Mouse (Mus musculus) midbrain, embryonic 13.5 days (tissue): ENCODE data around the gene Piwil1. TPM values are rescaled to one million over a fixed set of nuclear protein-coding genes. Genes with fewer than 3 reads are reported as not detected.
A peak's percentile ranks its signal among the peaks of the same experiment; 100 is the strongest.

ENCODE experiments used
- ATAC-seq: fragments of 200-750 bp; cut with Nextera tagmentation; 2 replicates; pipeline ENCODE4 v1.8.0; 2017; ENCODE audit warnings: mild to moderate bottlenecking, moderate TSS enrichment, moderate library complexity
- H3K27ac ChIP-seq: fragments of 300-500 bp; sonication (generic); 2 replicates; pipeline ENCODE4 v1.5.1; 2015; ENCODE audit warnings: inconsistent platforms, mild to moderate bottlenecking, moderate library complexity
- H3K27me3 ChIP-seq: fragments of 300-500 bp; sonication (generic); 2 replicates; pipeline ENCODE4 v1.6.1; 2015; ENCODE audit warnings: mild to moderate bottlenecking, inconsistent platforms
- H3K36me3 ChIP-seq: fragments of 300-500 bp; sonication (generic); 2 replicates; pipeline ENCODE4 v1.6.1; 2015; ENCODE audit warnings: mild to moderate bottlenecking, inconsistent platforms
- H3K4me1 ChIP-seq: fragments of 300-500 bp; sonication (generic); replicated peaks from 2 replicates; pipeline ENCODE4 v1.6.1; 2015; ENCODE audit warnings: inconsistent platforms
- H3K4me2 ChIP-seq: fragments of 300-500 bp; sonication (generic); replicated peaks from 2 replicates; pipeline ENCODE4 v1.6.1; 2015; ENCODE audit warnings: moderate library complexity, mild to moderate bottlenecking, inconsistent platforms
- H3K4me3 ChIP-seq: fragments of 300-500 bp; sonication (generic); replicated peaks from 2 replicates; pipeline ENCODE4 v1.5.1; 2015; ENCODE audit warnings: mild to moderate bottlenecking, inconsistent platforms
- H3K9ac ChIP-seq: fragments of 300-500 bp; sonication (generic); replicated peaks from 2 replicates; pipeline ENCODE4 v1.6.1; 2015; ENCODE audit warnings: mild to moderate bottlenecking, inconsistent platforms
- H3K9me3 ChIP-seq: fragments of 300-500 bp; sonication (generic); 2 replicates; pipeline ENCODE4 v1.6.1; 2016; ENCODE audit warnings: mild to moderate bottlenecking, inconsistent platforms
- WGBS: fragments of 180-500 bp; shearing (Covaris S2); methylation state at CpG from one replicate; pipeline ENCODE4 v1.1.7; 2015; 5-methylcytosine and 5-hydroxymethylcytosine counted together
- polyA plus RNA-seq: library from polyadenylated mRNA; unstranded; fragments of >200 nt; fragmentation: Nextera tagmentation; extraction: Ambion mirVana; gene quantifications from 2 replicates; pipeline ENCODE4 v1.2.1, GENCODE M21; 2015

Gene Piwil1
- 0.14 and 0.27 TPM in 2 replicates for polyA plus RNA-seq

DNA sequence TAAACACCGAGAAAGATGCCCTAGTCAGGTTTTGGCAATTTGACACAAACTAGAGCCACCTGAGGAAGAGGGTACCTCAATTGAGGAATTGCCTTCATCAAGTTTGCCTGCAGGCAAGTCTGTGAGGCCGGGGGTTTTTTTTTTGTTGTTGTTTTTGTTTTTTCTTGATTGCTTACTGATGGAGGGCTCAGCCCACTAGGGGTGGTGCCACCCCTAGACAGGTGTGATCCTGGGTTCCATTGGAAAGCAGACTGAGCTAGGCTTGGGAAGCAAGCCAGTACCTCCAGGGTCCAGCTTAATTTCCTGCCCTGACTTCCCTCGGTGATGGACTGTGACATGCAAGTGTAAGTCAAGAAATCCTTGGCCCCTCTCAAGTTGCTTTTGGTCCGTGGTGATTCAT, at the start of gene Piwil1:
Gene Piwil1, plus strand, starts transcription at position 301 of the 400 bp plus-strand sequence.
- H3K9ac ChIP-seq: no peak within 1 kb of the TSS
- H3K4me1 ChIP-seq: peaks cover 14% of the 10 kb centered on the region
- H3K27ac ChIP-seq: no peak within 1 kb of the TSS
- no peak within 1 kb of the TSS for H3K4me2 ChIP-seq
- no peak within 1 kb of the TSS for H3K4me3 ChIP-seq
- H3K27me3 ChIP-seq: peaks cover 10% of the 10 kb centered on the region
- H3K9me3 ChIP-seq: no peaks in the 10 kb centered on the region; the same call in 1 of the 2 replicates
- no peaks in the 10 kb centered on the region for H3K36me3 ChIP-seq
- no peak for ATAC-seq
- WGBS: 91% methylated on average over 4 of the region's 4 CpGs

DNA sequence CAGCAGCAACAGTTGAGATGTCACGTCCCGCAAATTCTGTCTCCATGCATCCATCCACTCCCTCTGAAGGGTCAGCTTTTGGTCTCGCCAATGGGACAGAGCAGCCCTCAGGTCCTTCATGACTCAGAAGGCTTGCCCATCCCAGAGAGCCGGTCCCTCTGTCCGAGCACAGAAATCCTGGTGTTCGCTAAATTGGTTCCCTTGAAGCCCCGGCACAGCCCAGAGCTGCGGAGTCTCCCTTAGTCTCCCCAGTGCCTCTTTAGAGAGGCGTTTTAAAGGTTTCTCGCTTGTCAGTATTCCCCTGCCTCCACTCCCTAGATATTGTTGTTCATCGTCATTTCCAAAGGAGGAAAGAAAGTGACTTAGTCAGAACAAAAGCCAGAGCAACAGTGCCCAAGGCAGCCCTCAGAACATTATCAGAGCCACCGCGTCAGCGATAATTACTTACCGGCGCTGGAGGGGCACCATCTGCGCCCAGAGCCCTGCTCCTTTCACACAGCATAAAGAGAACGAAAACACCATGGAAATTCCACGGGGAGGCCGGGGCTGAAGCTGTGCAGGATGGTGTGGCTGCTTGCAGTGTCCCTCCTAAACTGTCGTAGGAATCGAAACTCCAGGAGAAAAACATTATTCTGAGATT, 45.7 kb upstream of the Piwil1 start:
- H3K4me2 ChIP-seq: peak overlapping the region; percentile 43
- H3K27me3 ChIP-seq: no peaks in the 10 kb centered on the region
- 27% methylated on average over 22 of the region's 22 CpGs for WGBS
- no peaks in the 10 kb centered on the region for H3K36me3 ChIP-seq
- no peaks in the 10 kb centered on the region for H3K9me3 ChIP-seq
- peak overlapping the region; percentile 61 for H3K27ac ChIP-seq
- peaks cover 23% of the 10 kb centered on the region for H3K4me1 ChIP-seq
- peak overlapping the region; percentile 14; the same call in 1 of the 2 replicates for H3K4me3 ChIP-seq
- ATAC-seq: peak; percentile 66; the same call in 1 of the 2 replicates
- H3K9ac ChIP-seq: peak overlapping the region; percentile 36; the same call in 1 of the 2 replicates

DNA sequence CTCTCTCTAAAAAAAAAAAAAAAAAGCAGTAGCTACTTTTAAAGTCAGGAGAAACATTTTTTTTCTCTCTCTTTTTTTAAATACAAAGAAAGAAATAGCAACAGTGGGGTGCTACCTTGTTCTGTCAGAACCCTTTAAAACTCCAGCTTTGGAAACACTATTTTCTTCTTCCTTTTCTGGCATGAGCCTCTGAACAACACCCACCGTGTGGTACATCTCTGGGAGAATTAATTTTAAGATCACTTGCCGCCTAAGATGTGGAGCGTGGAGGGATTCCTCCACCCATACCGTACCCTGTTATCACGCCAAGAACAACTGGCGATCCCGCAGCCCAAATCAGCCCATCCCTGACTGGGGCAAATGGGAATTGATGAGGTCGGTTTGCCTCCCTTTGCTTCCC, 42.2 kb upstream of the Piwil1 start:
- 54% methylated on average over 8 of the region's 8 CpGs for WGBS
- Histone ChIP-seq H3K4me3 (no peak overlapping the region), H3K27ac (no peak overlapping the region)

GRCm38 (mm10) chr5:128662881-128663280, 39.4 kb upstream of the Piwil1 start:
- H3K4me3 ChIP-seq: no peak overlapping the region
- no peak overlapping the region for H3K4me2 ChIP-seq
- H3K9ac ChIP-seq: no peak overlapping the region
- no peaks in the 10 kb centered on the region for H3K36me3 ChIP-seq
- no peaks in the 10 kb centered on the region for H3K4me1 ChIP-seq
- H3K27ac ChIP-seq: no peak overlapping the region
- no peaks in the 10 kb centered on the region for H3K9me3 ChIP-seq
- ATAC-seq: no peak
- H3K27me3 ChIP-seq: no peaks in the 10 kb centered on the region
- WGBS: 95% methylated on average over 6 of the region's 6 CpGs

More for the DNA sequence above, 42.2 kb upstream of the Piwil1 start:
- Histone ChIP-seq H3K27me3 (no peaks in the 10 kb centered on the region), H3K36me3 (no peaks in the 10 kb centered on the region), H3K9ac (no peak overlapping the region), H3K9me3 (no peaks in the 10 kb centered on the region), H3K4me2 (no peak overlapping the region), H3K4me1 (peaks cover 18% of the 10 kb centered on the region)
- no peak for ATAC-seq

GRCm38 (mm10) chr5:128663976-128664375, 38.3 kb upstream of the Piwil1 start:
- Histone ChIP-seq H3K9ac (no peak overlapping the region), H3K27ac (no peak overlapping the region), H3K4me2 (no peak overlapping the region), H3K4me3 (no peak overlapping the region), H3K9me3 (no peaks in the 10 kb centered on the region), H3K4me1 (no peaks in the 10 kb centered on the region), H3K36me3 (no peaks in the 10 kb centered on the region), H3K27me3 (no peaks in the 10 kb centered on the region)
- 69% methylated on average over 7 of the region's 7 CpGs for WGBS
- ATAC-seq: no peak

DNA sequence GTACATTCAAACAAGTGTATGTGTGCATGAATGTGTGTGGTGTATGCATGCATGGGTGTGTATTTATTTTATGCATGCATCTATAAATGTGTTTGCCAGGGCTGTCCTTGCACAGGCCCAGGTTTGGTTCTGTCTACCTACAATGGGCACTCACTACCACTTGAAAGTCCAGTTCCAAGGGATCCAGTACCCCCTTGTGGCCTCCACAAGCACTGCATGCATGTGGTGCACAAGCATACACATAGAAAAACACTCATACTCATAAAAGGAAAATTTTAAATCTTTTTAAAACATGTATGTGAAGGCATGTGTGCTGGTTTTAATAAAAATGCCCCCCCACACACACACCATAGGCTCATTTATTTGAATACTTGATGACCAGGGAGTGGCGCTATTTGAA, 37.3 kb upstream of the Piwil1 start:
- Histone ChIP-seq H3K4me2 (no peak overlapping the region), H3K27ac (no peak overlapping the region), H3K9ac (no peak overlapping the region), H3K36me3 (no peaks in the 10 kb centered on the region), H3K27me3 (no peaks in the 10 kb centered on the region), H3K4me3 (no peak overlapping the region), H3K9me3 (no peaks in the 10 kb centered on the region), H3K4me1 (no peaks in the 10 kb centered on the region)
- WGBS: 88% methylated on average over 1 of the region's 1 CpGs
- no peak for ATAC-seq

GRCm38 (mm10) chr5:128667303-128667702, 35.0 kb upstream of the Piwil1 start:
- H3K4me2 ChIP-seq: no peak overlapping the region
- H3K4me1 ChIP-seq: no peaks in the 10 kb centered on the region
- no peaks in the 10 kb centered on the region for H3K27me3 ChIP-seq
- WGBS: 63% methylated on average over 7 of the region's 7 CpGs
- no peak overlapping the region for H3K9ac ChIP-seq
- no peak overlapping the region for H3K4me3 ChIP-seq
- no peaks in the 10 kb centered on the region for H3K36me3 ChIP-seq
- H3K9me3 ChIP-seq: no peaks in the 10 kb centered on the region
- no peak for ATAC-seq
- no peak overlapping the region for H3K27ac ChIP-seq

DNA sequence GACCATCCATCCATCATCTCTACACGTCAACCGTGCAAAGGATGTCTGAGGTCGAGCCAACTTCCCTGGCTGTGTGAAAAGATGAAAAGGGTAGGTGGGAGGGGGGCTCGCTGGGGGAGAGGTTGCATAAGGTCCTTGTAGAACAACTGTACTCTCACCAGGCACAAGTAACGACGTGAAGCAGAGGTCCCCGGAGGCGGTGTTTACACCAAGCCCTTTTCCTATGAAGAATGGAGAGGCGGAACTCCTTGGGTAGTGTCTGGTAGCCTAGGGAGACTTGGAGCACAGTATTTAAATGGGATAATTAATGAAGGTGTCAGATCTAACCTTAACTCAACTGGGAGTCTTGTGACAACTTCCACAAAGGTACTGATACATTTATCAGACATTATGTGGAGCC, 28.2 kb upstream of the Piwil1 start:
- ATAC-seq: no peak
- Histone ChIP-seq H3K9ac (no peak overlapping the region), H3K9me3 (no peaks in the 10 kb centered on the region), H3K36me3 (no peaks in the 10 kb centered on the region), H3K4me1 (no peaks in the 10 kb centered on the region), H3K4me3 (no peak overlapping the region), H3K27ac (no peak overlapping the region), H3K4me2 (no peak overlapping the region), H3K27me3 (no peaks in the 10 kb centered on the region)
- 75% methylated on average over 9 of the region's 9 CpGs for WGBS

DNA sequence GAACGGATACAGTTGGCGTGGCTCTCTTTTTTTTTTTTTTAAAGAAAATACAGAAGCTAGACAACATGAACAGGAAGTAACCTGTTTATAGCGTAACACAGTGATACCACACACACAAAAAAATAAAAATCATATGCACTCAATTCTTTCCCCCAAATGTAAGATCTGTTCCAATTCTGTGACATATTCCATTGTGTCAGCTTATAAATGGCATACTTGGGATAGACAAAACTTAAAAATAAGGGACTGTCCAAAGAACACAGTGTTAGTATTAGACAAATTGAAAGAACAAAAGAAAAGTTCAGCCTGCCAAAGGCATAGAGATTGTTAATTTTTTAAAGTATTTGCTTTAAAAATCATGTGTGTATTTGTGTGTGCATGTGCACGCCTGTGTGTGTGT, 25.0 kb upstream of the Piwil1 start:
- WGBS: 93% methylated on average over 4 of the region's 4 CpGs

DNA sequence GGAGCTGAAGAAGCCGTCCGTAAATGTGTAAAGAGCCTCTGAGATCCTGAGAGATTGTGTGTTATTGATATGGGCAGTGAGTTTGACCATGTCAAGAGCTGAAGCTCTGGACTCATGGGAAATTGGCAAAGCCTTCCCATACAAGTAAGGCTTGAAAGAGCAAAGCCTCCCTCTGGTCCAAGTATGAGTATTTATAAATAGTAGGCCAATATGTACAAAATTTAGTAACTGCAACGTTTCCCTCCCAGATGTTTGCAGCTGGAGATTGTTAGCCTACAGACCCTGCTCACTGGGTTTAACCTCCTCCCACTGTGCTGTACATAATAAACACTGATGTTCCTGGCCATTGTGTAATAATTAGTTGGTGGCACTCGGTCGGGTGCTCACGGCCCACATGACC, 24.5 kb upstream of the Piwil1 start:
- no peaks in the 10 kb centered on the region for H3K9me3 ChIP-seq
- no peaks in the 10 kb centered on the region; the same call in 1 of the 2 replicates for H3K27me3 ChIP-seq
- H3K4me3 ChIP-seq: no peak overlapping the region
- H3K27ac ChIP-seq: no peak overlapping the region
- H3K36me3 ChIP-seq: no peaks in the 10 kb centered on the region
- no peaks in the 10 kb centered on the region; the same call in 1 of the 2 replicates for H3K4me1 ChIP-seq
- no peak overlapping the region for H3K9ac ChIP-seq
- 80% methylated on average over 6 of the region's 6 CpGs for WGBS
- no peak for ATAC-seq
- H3K4me2 ChIP-seq: no peak overlapping the region

More for the DNA sequence above, 25.0 kb upstream of the Piwil1 start:
- Histone ChIP-seq H3K36me3 (no peaks in the 10 kb centered on the region), H3K4me3 (no peak overlapping the region), H3K4me1 (no peaks in the 10 kb centered on the region; the same call in 1 of the 2 replicates), H3K9me3 (no peaks in the 10 kb centered on the region), H3K27ac (no peak overlapping the region), H3K4me2 (no peak overlapping the region), H3K9ac (no peak overlapping the region), H3K27me3 (no peaks in the 10 kb centered on the region)
- no peak for ATAC-seq

DNA sequence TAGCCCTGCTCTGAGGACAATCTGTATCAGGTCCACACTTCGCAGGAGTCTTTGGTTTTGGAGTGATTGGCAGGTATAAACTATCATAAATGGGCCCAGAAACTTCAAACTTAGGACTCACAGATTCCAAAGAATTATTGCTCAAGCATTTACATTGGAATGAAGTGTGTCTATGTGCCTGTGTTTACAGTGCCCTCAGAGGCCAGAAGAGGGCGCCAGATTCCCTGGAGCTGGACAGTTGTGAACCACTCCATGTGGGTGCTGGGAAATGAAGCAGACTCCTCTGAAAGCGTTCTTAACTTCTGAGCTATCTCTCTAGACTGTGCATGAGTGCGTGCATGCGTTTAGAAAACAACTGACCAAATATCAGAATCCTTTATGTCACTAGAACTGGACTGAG, 20.9 kb upstream of the Piwil1 start:
- H3K27me3 ChIP-seq: peaks cover 9% of the 10 kb centered on the region; the same call in 1 of the 2 replicates
- no peak overlapping the region for H3K4me3 ChIP-seq
- H3K27ac ChIP-seq: no peak overlapping the region
- ATAC-seq: no peak
- H3K4me2 ChIP-seq: no peak overlapping the region
- H3K9me3 ChIP-seq: peaks cover 7% of the 10 kb centered on the region
- H3K4me1 ChIP-seq: peaks cover 14% of the 10 kb centered on the region
- H3K36me3 ChIP-seq: no peaks in the 10 kb centered on the region
- no peak overlapping the region for H3K9ac ChIP-seq
- 39% methylated on average over 5 of the region's 5 CpGs for WGBS

DNA sequence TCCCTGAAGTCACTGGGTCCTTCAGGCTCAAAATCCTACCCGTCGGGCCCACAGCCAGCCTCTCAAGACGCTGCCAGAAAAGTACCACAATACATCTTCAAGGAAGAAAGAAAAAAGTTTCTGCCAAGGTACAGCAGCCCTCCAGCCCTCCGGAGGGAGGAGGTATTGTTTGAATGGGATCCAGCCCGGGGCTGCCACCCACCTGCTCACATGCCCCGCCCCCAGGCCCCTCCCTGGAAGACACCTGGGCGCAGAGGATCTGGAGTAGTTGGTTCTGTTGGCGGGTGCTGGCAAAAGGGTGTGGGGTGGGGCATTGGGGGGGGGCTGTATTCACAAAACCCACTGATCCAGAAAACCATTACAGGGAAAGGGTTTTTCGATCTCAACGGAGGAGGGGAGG, 18.1 kb upstream of the Piwil1 start:
- 12% methylated on average over 10 of the region's 10 CpGs for WGBS

More for the DNA sequence above, 18.1 kb upstream of the Piwil1 start:
- H3K4me3 ChIP-seq: no peak overlapping the region
- peaks cover 18% of the 10 kb centered on the region for H3K9me3 ChIP-seq
- no peak overlapping the region for H3K9ac ChIP-seq
- peaks cover 9% of the 10 kb centered on the region; the same call in 1 of the 2 replicates for H3K27me3 ChIP-seq
- peaks cover 14% of the 10 kb centered on the region for H3K4me1 ChIP-seq
- H3K36me3 ChIP-seq: 0 out of 2 replicates have a peak, but pooled peaks cover 2% of the 10 kb centered on the region
- H3K4me2 ChIP-seq: peak overlapping the region; percentile 37
- H3K27ac ChIP-seq: no peak overlapping the region
- no peak for ATAC-seq
